Mouse (Mus musculus): Measurements from ENCODE around the gene Gimd1.

Gene Gimd1

GRCm38 (mm10) chr3:132629601-132630239, at the start of gene Gimd1:
Gene Gimd1, plus strand, starts transcription at chr3:132629820.
- DNase-seq (ENCODE audit: low spot score in 2 of 2), result no peak

- DNase-seq (ENCODE audit: low spot score in 2 of 2), result no peak
Measured at GRCm38 (mm10) chr3:132581198-132581597, 48.4 kb upstream of the Gimd1 start.

- DNase-seq (ENCODE audit: low spot score in 2 of 2), result no peak
Measured at GRCm38 (mm10) chr3:132582339-132582738, 47.3 kb upstream of the Gimd1 start.

GRCm38 (mm10) chr3:132585122-132585972, 44.3 kb upstream of the Gimd1 start:
- no peak for DNase-seq (ENCODE audit: low spot score in 2 of 2)

GRCm38 (mm10) chr3:132588146-132588545, 41.5 kb upstream of the Gimd1 start:
- no peak for DNase-seq (ENCODE audit: low spot score in 2 of 2)

- DNase-seq (ENCODE audit: low spot score in 2 of 2), result no peak
Measured at GRCm38 (mm10) chr3:132590010-132590409, 39.6 kb upstream of the Gimd1 start.

GRCm38 (mm10) chr3:132590604-132591003, 39.0 kb upstream of the Gimd1 start:
- DNase-seq (ENCODE audit: low spot score in 2 of 2), result no peak

- peak; percentile 2 to 11 for DNase-seq (ENCODE audit: low spot score in 2 of 2)
Measured at GRCm38 (mm10) chr3:132628741-132629140, 879 bp upstream of the Gimd1 start.

GRCm38 (mm10) chr3:132633261-132633660, 3.6 kb downstream of the Gimd1 start:
- no peak for DNase-seq (ENCODE audit: low spot score in 2 of 2)

GRCm38 (mm10) chr3:132637080-132637479, 7.5 kb downstream of the Gimd1 start:
- DNase-seq (ENCODE audit: low spot score in 2 of 2), result no peak

- no peak for DNase-seq (ENCODE audit: low spot score in 2 of 2)
Measured at GRCm38 (mm10) chr3:132644071-132644470, 14.5 kb downstream of the Gimd1 start.

- DNase-seq (ENCODE audit: low spot score in 2 of 2), result no peak
Measured at GRCm38 (mm10) chr3:132646814-132647213, 17.2 kb downstream of the Gimd1 start.

GRCm38 (mm10) chr3:132649368-132649767, 19.7 kb downstream of the Gimd1 start:
- no peak for DNase-seq (ENCODE audit: low spot score in 2 of 2)

- DNase-seq (ENCODE audit: low spot score in 2 of 2), result no peak
Measured at GRCm38 (mm10) chr3:132650191-132650590, 20.6 kb downstream of the Gimd1 start.

GRCm38 (mm10) chr3:132651776-132652175, 22.2 kb downstream of the Gimd1 start:
- DNase-seq (ENCODE audit: low spot score in 2 of 2), result no peak

- DNase-seq (ENCODE audit: low spot score in 2 of 2), result no peak
Measured at GRCm38 (mm10) chr3:132653959-132654358, 24.3 kb downstream of the Gimd1 start.

GRCm38 (mm10) chr3:132655955-132656354, 26.3 kb downstream of the Gimd1 start:
- DNase-seq (ENCODE audit: low spot score in 2 of 2), result no peak

- DNase-seq (ENCODE audit: low spot score in 2 of 2), result no peak
Measured at GRCm38 (mm10) chr3:132677494-132677893, 47.9 kb downstream of the Gimd1 start.

GRCm38 (mm10) chr3:132683447-132684230, 54.0 kb downstream of the Gimd1 start, which contains the start of gene Tbck:
Gene Tbck, plus strand, starts transcription at chr3:132684144.
- peak; percentile 86 to 89 for DNase-seq (ENCODE audit: low spot score in 2 of 2)

- DNase-seq (ENCODE audit: low spot score in 2 of 2), result no peak
Measured at GRCm38 (mm10) chr3:132684231-132684928, 54.8 kb downstream of the Gimd1 start, which contains the start of gene Aimp1. Gene Aimp1, minus strand, starts transcription at chr3:132684370.

Measured in right cerebral cortex, postnatal 36 days (tissue).